Mouse (Mus musculus) telencephalon, adult 2 months (tissue): ENCODE results near the gene Kif16b.

Source experiments
- DNase-seq: peaks from one replicate; pipeline ENCODE4 v3.0.0-alpha.2; 2011; ENCODE audit warnings: low read depth, low spot score

Gene Kif16b

GRCm38 (mm10) chr2:142734046-142734445 lies 167.3 kb downstream of the Kif16b start:
- DNase-seq = no peak

- DNase-seq = no peak
These were observed 169.0 kb downstream of the Kif16b start for GRCm38 (mm10) chr2:142732370-142732769.

- DNase-seq = peak; percentile 96
These were observed 169.6 kb downstream of the Kif16b start for GRCm38 (mm10) chr2:142731778-142732092.

- no peak for DNase-seq
These were observed 170.1 kb downstream of the Kif16b start for GRCm38 (mm10) chr2:142731016-142731777.

- no peak for DNase-seq
These were observed 176.9 kb downstream of the Kif16b start for GRCm38 (mm10) chr2:142724215-142725001.

GRCm38 (mm10) chr2:142720174-142720573 lies 181.2 kb downstream of the Kif16b start:
- DNase-seq = no peak

GRCm38 (mm10) chr2:142718998-142719397 lies 182.3 kb downstream of the Kif16b start:
- DNase-seq = no peak

GRCm38 (mm10) chr2:142717591-142717990 lies 183.7 kb downstream of the Kif16b start:
- no peak for DNase-seq

GRCm38 (mm10) chr2:142715912-142716260 lies 185.4 kb downstream of the Kif16b start:
- DNase-seq = no peak

- DNase-seq = no peak
These were observed 186.0 kb downstream of the Kif16b start for GRCm38 (mm10) chr2:142715186-142715911.

GRCm38 (mm10) chr2:142712727-142713126 lies 188.6 kb downstream of the Kif16b start:
- DNase-seq = no peak

- no peak for DNase-seq
These were observed 192.0 kb downstream of the Kif16b start for GRCm38 (mm10) chr2:142709326-142709725.

GRCm38 (mm10) chr2:142700689-142701088 lies 200.6 kb downstream of the Kif16b start:
- peak; percentile 41 for DNase-seq

GRCm38 (mm10) chr2:142698650-142699049 lies 202.7 kb downstream of the Kif16b start:
- peak; percentile 34 for DNase-seq

- no peak for DNase-seq
These were observed 206.4 kb downstream of the Kif16b start for GRCm38 (mm10) chr2:142694936-142695331.

- DNase-seq = no peak
These were observed 207.1 kb downstream of the Kif16b start for GRCm38 (mm10) chr2:142694019-142694935.

GRCm38 (mm10) chr2:142693461-142693860 lies 207.9 kb downstream of the Kif16b start:
- no peak for DNase-seq

- DNase-seq = no peak
These were observed 211.8 kb downstream of the Kif16b start for GRCm38 (mm10) chr2:142689496-142689895.

- DNase-seq = no peak
These were observed 213.3 kb downstream of the Kif16b start for GRCm38 (mm10) chr2:142687936-142688514.

GRCm38 (mm10) chr2:142682965-142683709 lies 218.2 kb downstream of the Kif16b start:
- no peak for DNase-seq
